20 mouse cellular contexts compared by ENCODE assay signal in the genomic region with DNA sequence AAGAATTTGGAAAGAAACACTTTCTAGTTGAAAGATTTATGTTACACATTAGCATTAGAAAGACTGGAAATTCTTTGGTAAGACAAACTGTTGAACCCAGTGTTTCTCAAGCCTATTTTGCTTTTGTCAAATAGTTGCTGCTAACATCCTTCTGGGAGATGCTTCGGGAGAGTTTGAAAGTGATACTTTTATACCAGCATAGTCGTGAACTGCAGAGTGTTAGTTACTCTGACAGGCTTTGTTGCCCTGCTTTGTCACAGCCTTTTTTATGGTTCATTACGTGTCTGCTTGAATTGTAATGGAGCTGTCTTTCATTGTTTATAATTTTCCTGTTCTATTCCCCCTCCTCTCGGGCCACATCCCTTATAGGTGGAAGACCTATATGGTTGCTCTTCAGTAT.
"Had no signal": no experiment of that assay in that cellular context is flagged by ENCODE, and none has a peak within 500 bp of the region (broad histone marks: within the 10 kb centered on the region; RNA-seq: fewer than 3 reads in every experiment).

No protein-coding gene starts in this region.

- H3K36me3 ChIP-seq: limb, embryonic 10.5 days; limb, embryonic 13.5 days; liver, embryonic 12.5 days; liver, embryonic 15.5 days; lung, embryonic 15.5 days; midbrain, embryonic 10.5 days; midbrain, embryonic 13.5 days had no signal

- H3K4me3 ChIP-seq: layer of hippocampus, adult 2 months; limb, embryonic 10.5 days; limb, embryonic 13.5 days; liver, embryonic 12.5 days; liver, embryonic 15.5 days; lung, embryonic 15.5 days; megakaryocyte, embryonic 14.5 days; midbrain, embryonic 10.5 days; midbrain, embryonic 13.5 days had no signal

- H3K4me1 ChIP-seq: megakaryocyte, embryonic 14.5 days had no signal

- ATAC-seq: intestine, embryonic 16.5 days; liver, embryonic 12.5 days; midbrain, embryonic 13.5 days had no signal

- DNase-seq: kidney, adult 18-20 months; kidney, adult 9 months; kidney, postnatal 25 days; layer of hippocampus, adult 9-11 months; liver; lung, adult 18-20 months; lung, postnatal 10 days; lung, postnatal 36 days; thymus, adult 18-20 months; thymus, postnatal 36 days had no signal

- H3K9ac ChIP-seq: limb, embryonic 13.5 days; liver, embryonic 12.5 days; liver, embryonic 15.5 days; lung, embryonic 15.5 days; midbrain, embryonic 13.5 days had no signal

- H3K4me2 ChIP-seq: limb, embryonic 13.5 days; liver, embryonic 12.5 days; liver, embryonic 15.5 days; lung, embryonic 15.5 days; midbrain, embryonic 13.5 days had no signal

- H3K9me3 ChIP-seq: limb, embryonic 10.5 days; liver, embryonic 12.5 days; liver, embryonic 15.5 days; lung, embryonic 15.5 days; megakaryocyte, embryonic 14.5 days; midbrain, embryonic 13.5 days had no signal

- H3K27ac ChIP-seq: layer of hippocampus, adult 2 months; limb, embryonic 10.5 days; limb, embryonic 13.5 days; liver, embryonic 12.5 days; liver, embryonic 15.5 days; lung, embryonic 15.5 days; midbrain, embryonic 10.5 days; midbrain, embryonic 13.5 days had no signal

- H3K27me3 ChIP-seq: limb, embryonic 13.5 days; liver, embryonic 12.5 days; liver, embryonic 15.5 days; lung, embryonic 15.5 days; megakaryocyte, embryonic 14.5 days; midbrain, embryonic 13.5 days had no signal
